Mouse (Mus musculus): ENCODE measurements around the gene Zfp629. TPM values are rescaled to one million over a fixed set of nuclear protein-coding genes. Genes with fewer than 3 reads are reported as not detected.
"Not testable (repeated sequence)": the region's sequence is repeated elsewhere in the genome, so short reads cannot be mapped to it uniquely, and the experiment has no call there.

The Zfp629 gene
- polyA plus RNA-seq, 1 experiment from 2014 or later = 24.6 TPM

DNA sequence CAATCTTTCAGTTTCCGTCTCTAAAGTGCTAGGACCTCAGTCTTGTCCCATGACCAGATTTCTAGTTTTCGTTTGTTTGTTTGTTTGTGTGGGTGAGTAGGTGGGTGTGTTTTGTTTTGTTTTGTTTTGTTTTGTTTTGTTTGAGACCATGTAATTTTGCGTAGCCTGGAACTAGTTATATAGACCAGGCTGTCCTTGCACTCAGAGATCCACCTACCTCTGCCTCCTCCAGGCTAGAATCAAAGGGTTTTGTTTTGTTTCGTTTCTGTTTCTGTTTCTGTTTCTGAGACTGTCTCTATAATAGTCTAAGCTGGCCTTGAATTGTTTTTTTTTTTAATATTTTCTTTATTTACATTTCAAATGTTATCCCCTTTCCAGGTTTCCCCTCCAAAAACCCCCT is 30.8 kb upstream of the Zfp629 start:
- H3K27me3 ChIP-seq = no peaks in the 10 kb centered on the region
- WGBS = 90% methylated on average over 4 of the region's 4 CpGs
- no peak overlapping the region for H3K4me2 ChIP-seq (replicated peaks)
- H3K4me1 ChIP-seq = no peaks in the 10 kb centered on the region
- no peak overlapping the region for H3K27ac ChIP-seq
- H3K4me3 ChIP-seq = no peak overlapping the region
- no peak for ATAC-seq (ENCODE audit: insufficient number of reproducible peaks, insufficient read depth, low FRiP score, low TSS enrichment)
- H3K9ac ChIP-seq = no peak overlapping the region
- H3K9me3 ChIP-seq = no peaks in the 10 kb centered on the region
- H3K36me3 ChIP-seq = no peaks in the 10 kb centered on the region

DNA sequence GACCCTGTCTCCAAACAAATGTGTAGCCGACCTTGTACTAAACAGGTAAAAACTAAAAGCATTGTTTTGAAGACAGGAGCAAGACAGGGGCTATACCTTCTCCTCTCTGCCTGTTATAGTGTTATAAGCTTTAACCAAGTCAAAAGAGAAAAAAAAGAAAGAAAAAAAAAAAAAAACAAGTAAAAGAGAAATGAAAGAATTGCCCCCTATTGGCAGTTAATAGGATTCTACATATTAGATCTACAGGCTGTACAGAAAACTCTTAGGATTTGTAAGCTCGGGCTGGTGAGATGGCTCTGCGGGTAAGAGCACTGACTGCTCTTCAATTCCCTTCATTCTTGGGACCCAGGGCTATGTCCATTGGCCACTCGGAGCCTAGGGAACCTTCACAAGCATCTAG is 26.7 kb upstream of the Zfp629 start:
- Histone ChIP-seq H3K9ac (no peak overlapping the region), H3K4me3 (no peak overlapping the region), H3K4me1 (peaks cover 4% of the 10 kb centered on the region), H3K9me3 (no peaks in the 10 kb centered on the region), H3K27ac (no peak overlapping the region), H3K36me3 (no peaks in the 10 kb centered on the region), H3K4me2 (replicated peaks) (no peak overlapping the region), H3K27me3 (no peaks in the 10 kb centered on the region)
- no peak for ATAC-seq (ENCODE audit: insufficient number of reproducible peaks, insufficient read depth, low FRiP score, low TSS enrichment)
- WGBS = 75% methylated on average over 4 of the region's 4 CpGs

DNA sequence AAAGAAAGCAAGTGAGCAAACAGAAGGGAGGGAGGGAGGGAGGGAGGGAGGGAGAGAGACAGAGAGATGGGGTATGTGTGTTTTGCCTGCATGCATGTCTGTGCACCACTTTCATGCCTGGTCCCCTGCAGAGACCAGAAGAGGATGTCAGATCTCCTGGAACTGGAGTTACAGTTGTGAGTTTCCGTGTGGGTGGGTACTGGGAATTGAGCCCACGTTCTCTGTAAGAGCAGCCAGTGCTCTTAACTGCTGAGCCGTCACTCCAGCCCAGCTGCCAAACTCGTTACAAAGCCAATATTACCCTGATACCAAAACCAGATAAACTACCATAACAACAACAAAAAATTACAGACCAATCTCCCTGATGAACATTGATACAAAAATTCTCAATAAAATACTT is 25.7 kb upstream of the Zfp629 start:
- Histone ChIP-seq H3K36me3 (no peaks in the 10 kb centered on the region), H3K4me1 (peaks cover 4% of the 10 kb centered on the region), H3K9me3 (no peaks in the 10 kb centered on the region), H3K4me3 (no peak overlapping the region), H3K9ac (no peak overlapping the region), H3K4me2 (replicated peaks) (no peak overlapping the region), H3K27ac (no peak overlapping the region), H3K27me3 (no peaks in the 10 kb centered on the region)
- ATAC-seq (ENCODE audit: insufficient number of reproducible peaks, insufficient read depth, low FRiP score, low TSS enrichment) = no peak
- WGBS = 48% methylated on average over 4 of the region's 4 CpGs

DNA sequence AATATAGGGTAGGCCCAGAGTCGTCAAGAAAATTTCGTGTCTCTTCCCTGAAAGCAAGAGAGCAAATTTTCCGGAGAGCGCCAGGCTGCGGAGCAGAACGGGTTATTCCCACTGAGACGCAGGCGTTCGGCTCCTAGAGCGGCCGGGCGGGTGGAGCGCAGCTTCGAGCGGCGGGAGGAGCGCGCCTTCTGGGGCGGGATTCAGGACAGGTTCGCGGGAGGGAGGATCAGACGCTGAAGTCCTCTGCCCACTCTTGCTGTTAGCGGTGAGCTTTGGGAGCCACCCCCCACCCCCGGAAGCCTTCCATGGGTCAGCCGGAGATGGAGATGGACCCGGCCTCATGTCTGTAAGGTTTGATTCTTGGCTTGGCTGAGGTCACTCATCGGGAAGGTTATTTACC is 21.4 kb upstream of the Zfp629 start:
- H3K27ac ChIP-seq = no peak overlapping the region
- peak overlapping the region; percentile 57 for H3K9ac ChIP-seq
- WGBS = 0% methylated on average over 27 of the region's 27 CpGs
- H3K9me3 ChIP-seq = no peaks in the 10 kb centered on the region
- H3K4me1 ChIP-seq = peaks cover 4% of the 10 kb centered on the region
- no peaks in the 10 kb centered on the region for H3K36me3 ChIP-seq
- H3K4me3 ChIP-seq = peak overlapping the region; percentile 48
- H3K27me3 ChIP-seq = no peaks in the 10 kb centered on the region
- peak overlapping the region; percentile 69 for H3K4me2 ChIP-seq (replicated peaks)
- ATAC-seq (ENCODE audit: insufficient number of reproducible peaks, insufficient read depth, low FRiP score, low TSS enrichment) = peak; percentile 77; the same call in 1 of the 2 replicates

DNA sequence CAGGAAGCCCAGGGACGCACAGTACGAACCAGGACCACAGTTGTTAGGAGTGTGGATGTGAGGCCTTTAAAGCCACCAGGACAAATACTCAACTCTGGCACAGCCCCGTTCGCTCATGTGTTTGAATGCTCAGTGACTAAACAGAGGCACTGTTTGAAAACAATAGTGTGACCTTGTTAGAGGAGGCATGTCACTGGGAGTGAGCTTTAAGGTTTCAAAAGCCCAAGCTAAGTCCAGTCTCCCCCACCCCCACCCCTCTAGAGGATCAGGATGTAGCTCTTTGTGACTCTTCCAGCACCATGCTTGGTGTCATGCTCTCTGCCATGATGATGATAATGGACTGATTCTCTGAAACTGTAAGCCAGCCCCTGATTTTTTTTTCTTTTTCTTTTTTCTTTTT is 15.8 kb upstream of the Zfp629 start:
- 79% methylated on average over 4 of the region's 4 CpGs for WGBS

DNA sequence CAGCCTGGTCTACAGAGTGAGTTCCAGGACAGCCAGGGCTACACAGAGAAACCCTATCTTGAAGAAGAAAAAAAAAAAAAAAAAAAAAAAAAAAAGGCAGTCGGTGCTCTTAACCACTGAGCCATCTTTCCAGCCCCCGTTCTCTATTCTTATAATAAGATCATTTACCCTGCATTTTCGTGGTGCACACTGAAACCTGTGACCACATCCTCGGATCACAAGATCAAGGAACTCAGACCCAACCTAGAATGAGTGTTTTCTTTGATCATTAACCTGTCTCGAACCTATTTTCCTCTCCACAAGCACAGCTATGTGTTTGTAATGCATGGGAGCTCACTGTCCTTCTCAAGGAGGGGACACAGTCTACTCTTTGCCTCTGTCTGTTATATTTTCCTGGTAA is 13.0 kb upstream of the Zfp629 start:
- Histone ChIP-seq H3K4me3 (no peak overlapping the region), H3K27me3 (no peaks in the 10 kb centered on the region), H3K9ac (no peak overlapping the region), H3K4me2 (replicated peaks) (no peak overlapping the region), H3K4me1 (no peaks in the 10 kb centered on the region), H3K36me3 (no peaks in the 10 kb centered on the region), H3K9me3 (no peaks in the 10 kb centered on the region), H3K27ac (no peak overlapping the region)
- no peak for ATAC-seq (ENCODE audit: insufficient number of reproducible peaks, insufficient read depth, low FRiP score, low TSS enrichment)
- 83% methylated on average over 4 of the region's 5 CpGs for WGBS

More for the DNA sequence above, 15.8 kb upstream of the Zfp629 start:
- no peak overlapping the region for H3K4me3 ChIP-seq
- H3K4me1 ChIP-seq = no peaks in the 10 kb centered on the region
- H3K36me3 ChIP-seq = no peaks in the 10 kb centered on the region
- no peaks in the 10 kb centered on the region for H3K9me3 ChIP-seq
- H3K27me3 ChIP-seq = no peaks in the 10 kb centered on the region
- ATAC-seq (ENCODE audit: insufficient number of reproducible peaks, insufficient read depth, low FRiP score, low TSS enrichment) = no peak
- H3K4me2 ChIP-seq (replicated peaks) = no peak overlapping the region
- H3K27ac ChIP-seq = no peak overlapping the region
- H3K9ac ChIP-seq = no peak overlapping the region

DNA sequence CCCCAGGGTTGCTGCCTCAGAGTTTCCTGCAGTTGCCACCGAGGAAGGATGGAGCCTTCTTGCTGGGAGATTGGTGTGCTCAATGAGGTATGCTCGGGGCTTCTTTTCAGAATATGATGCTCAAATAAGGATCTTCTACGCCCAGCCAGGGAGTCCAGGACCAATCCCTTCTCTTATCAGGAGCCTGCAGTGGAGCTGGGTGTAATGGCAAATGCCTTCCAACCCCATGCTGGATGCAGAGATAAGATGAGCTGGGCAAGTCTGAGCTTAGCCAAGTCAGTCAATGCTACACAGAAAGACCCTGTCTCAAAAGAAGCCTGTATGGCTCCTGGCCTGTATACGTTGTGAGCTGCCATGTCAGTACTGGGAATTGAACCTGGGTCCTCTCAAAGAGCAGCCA is 10.9 kb upstream of the Zfp629 start:
- Histone ChIP-seq H3K4me2 (replicated peaks) (no peak overlapping the region), H3K36me3 (no peaks in the 10 kb centered on the region), H3K27me3 (no peaks in the 10 kb centered on the region), H3K9me3 (no peaks in the 10 kb centered on the region), H3K4me3 (no peak overlapping the region), H3K4me1 (no peaks in the 10 kb centered on the region), H3K9ac (no peak overlapping the region), H3K27ac (no peak overlapping the region)
- 89% methylated on average over 4 of the region's 4 CpGs for WGBS
- ATAC-seq (ENCODE audit: insufficient number of reproducible peaks, insufficient read depth, low FRiP score, low TSS enrichment) = no peak

DNA sequence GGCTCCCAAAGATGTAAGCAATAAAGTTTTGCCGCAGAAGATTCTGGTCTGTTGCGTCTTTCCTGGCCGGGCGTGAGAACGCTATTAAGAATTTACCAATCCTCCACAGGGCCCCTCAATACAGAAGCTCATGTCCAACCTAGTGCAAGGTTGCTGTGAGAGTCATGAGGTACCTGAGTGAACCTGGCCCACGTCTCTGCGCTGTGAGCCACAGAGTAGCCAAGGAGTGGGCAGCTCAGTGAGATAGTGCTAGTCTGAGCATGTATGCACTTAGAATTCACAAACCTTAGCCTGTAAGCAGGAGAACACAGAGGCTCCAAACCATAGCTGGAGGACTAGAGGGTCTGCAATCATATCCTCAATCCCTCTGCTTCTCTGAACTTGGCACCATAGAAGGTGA is 10.4 kb upstream of the Zfp629 start:
- Histone ChIP-seq H3K9me3 (no peaks in the 10 kb centered on the region), H3K4me2 (replicated peaks) (no peak overlapping the region), H3K27me3 (no peaks in the 10 kb centered on the region), H3K27ac (no peak overlapping the region), H3K9ac (no peak overlapping the region), H3K4me3 (no peak overlapping the region), H3K36me3 (no peaks in the 10 kb centered on the region), H3K4me1 (no peaks in the 10 kb centered on the region)
- 96% methylated on average over 7 of the region's 7 CpGs for WGBS
- no peak for ATAC-seq (ENCODE audit: insufficient number of reproducible peaks, insufficient read depth, low FRiP score, low TSS enrichment)

DNA sequence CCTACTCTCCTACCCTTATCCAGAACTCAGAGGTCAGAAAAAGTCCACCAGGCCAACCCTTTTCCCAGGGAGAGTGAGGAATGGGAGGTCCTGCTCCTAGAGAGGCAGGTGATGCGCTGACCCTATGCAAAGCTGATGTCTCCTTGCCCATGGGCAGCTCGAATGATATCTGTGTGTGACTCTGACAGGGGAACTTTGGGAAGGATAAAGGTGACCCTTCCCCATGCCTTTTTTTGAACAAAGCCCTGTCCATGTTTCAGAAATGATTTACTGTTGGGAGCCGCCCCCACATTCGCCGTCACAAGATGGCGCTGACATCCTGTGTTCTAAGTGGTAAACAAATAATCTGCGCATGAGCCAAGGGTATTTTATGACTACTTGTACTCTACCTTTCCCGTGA is 2.8 kb upstream of the Zfp629 start:
- not testable (repeated sequence) for H3K4me2 ChIP-seq (replicated peaks); H3K27me3 ChIP-seq; H3K4me3 ChIP-seq; H3K36me3 ChIP-seq; H3K9ac ChIP-seq; H3K9me3 ChIP-seq; ATAC-seq (ENCODE audit: insufficient number of reproducible peaks, insufficient read depth, low FRiP score, low TSS enrichment); H3K27ac ChIP-seq
- peaks cover 12% of the 10 kb centered on the region for H3K4me1 ChIP-seq
- WGBS = 89% methylated on average over 7 of the region's 8 CpGs

DNA sequence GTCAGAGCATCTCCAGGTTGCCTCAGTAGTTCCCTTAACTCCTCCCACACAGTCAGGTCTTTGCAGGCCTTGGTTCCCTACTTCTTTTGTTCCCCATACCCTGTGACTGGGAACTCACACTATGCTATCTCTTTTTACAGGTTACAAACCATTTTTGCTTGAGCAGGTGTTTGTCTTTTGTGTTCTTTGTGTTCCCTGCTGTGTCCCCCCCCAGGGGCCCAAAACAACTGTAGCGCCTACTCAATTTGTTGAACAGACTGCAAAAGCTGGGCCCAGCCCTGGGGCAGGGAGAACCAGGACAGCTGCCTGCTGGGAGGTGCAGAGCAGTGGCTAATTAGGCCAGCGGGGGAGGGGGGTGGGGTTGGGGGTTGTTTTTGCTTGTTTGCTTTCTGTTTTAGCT is 2.4 kb upstream of the Zfp629 start:
- Histone ChIP-seq H3K9me3 (no peaks in the 10 kb centered on the region), H3K27ac (no peak overlapping the region), H3K4me1 (peaks cover 13% of the 10 kb centered on the region), H3K9ac (no peak overlapping the region), H3K4me3 (no peak overlapping the region), H3K27me3 (no peaks in the 10 kb centered on the region), H3K4me2 (replicated peaks) (no peak overlapping the region), H3K36me3 (0 out of 2 replicates have a peak, but pooled peaks cover 4% of the 10 kb centered on the region)
- 31% methylated on average over 2 of the region's 2 CpGs for WGBS
- ATAC-seq (ENCODE audit: insufficient number of reproducible peaks, insufficient read depth, low FRiP score, low TSS enrichment) = no peak

DNA sequence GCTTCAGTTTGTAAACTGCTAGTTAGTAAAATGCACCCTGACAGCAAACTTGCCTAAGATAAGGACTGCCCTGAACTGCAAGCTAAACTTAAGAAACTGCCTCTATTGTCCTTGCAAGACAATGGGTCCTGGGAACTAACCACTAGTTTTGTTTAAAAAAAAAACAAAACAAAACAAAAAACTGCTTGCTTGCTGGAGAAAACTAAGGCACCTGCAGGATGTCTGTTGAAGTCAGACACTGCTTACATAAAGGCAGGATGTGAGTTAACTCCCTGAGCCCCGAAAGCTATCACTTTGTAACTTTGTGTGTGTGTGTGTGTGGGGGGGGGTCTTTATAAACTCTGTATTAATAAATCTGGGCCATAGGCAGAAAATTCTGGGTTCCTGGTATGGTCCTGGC is 1.3 kb upstream of the Zfp629 start:
- H3K9ac ChIP-seq = no peak overlapping the region
- no peak overlapping the region for H3K27ac ChIP-seq
- no peak overlapping the region for H3K4me3 ChIP-seq
- H3K4me1 ChIP-seq = peaks cover 13% of the 10 kb centered on the region
- no peak overlapping the region for H3K4me2 ChIP-seq (replicated peaks)
- peaks cover 14% of the 10 kb centered on the region for H3K36me3 ChIP-seq
- H3K27me3 ChIP-seq = no peaks in the 10 kb centered on the region
- peaks cover under 1% of the 10 kb centered on the region; the same call in 1 of the 2 replicates for H3K9me3 ChIP-seq
- no peak for ATAC-seq (ENCODE audit: insufficient number of reproducible peaks, insufficient read depth, low FRiP score, low TSS enrichment)
- 82% methylated on average over 1 of the region's 1 CpGs for WGBS

DNA sequence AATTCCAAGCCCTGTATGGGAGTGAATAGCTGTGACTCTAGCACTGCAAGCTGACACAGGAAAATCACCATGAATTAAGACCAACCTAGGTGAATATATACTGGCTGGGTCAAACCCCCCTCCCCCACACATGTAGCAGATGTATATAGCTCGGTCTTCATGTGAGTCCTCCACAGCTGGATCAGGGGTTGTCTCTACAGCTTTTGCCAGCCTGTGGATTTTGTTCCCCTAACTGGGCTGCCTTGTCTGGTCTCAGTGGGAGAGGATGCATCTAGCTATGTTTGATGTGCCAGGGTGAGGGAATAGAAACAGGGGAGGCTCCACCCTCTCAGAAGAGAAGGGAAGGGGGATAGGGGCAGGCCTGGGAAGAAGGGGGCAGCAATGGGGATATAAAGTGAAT is 739 bp upstream of the Zfp629 start:
- Histone ChIP-seq H3K27me3 (no peaks in the 10 kb centered on the region), H3K9me3 (peaks cover 5% of the 10 kb centered on the region; the same call in 1 of the 2 replicates), H3K27ac (no peak overlapping the region), H3K4me2 (replicated peaks) (peak overlapping the region; percentile 86; the same call in 1 of the 2 replicates), H3K36me3 (peaks cover 20% of the 10 kb centered on the region), H3K4me3 (no peak overlapping the region), H3K4me1 (peaks cover 13% of the 10 kb centered on the region), H3K9ac (no peak overlapping the region)
- 80% methylated on average over 1 of the region's 1 CpGs for WGBS
- no peak for ATAC-seq (ENCODE audit: insufficient number of reproducible peaks, insufficient read depth, low FRiP score, low TSS enrichment)

DNA sequence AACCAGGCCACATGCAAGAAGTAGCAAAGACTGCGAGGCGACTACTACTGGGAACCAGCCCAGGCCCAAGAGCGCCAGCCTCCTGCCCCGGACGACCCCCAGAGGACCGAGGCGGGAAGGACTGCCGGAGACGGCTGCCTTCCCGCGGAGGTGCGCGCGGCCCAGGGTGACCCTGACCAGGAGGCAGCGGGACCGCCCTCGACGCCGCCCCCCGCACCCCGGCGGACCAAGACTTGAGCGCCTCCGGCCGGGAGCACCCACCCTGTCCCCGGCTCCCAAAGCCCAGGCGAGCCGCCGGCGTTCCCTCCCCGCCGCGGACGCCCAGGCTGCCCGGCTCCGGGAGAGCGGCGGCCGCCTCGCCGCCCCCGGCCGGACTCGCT is 1.1 kb downstream of the Zfp629 start:
- peaks cover 13% of the 10 kb centered on the region for H3K4me1 ChIP-seq
- H3K27me3 ChIP-seq = no peaks in the 10 kb centered on the region
- peak overlapping the region; percentile 98 for H3K4me3 ChIP-seq
- 1% methylated on average over 42 of the region's 44 CpGs for WGBS
- H3K27ac ChIP-seq = peak overlapping the region; percentile 82
- peak overlapping the region; percentile 86 for H3K4me2 ChIP-seq (replicated peaks)
- H3K9ac ChIP-seq = peak overlapping the region; percentile 96
- peaks cover 38% of the 10 kb centered on the region for H3K36me3 ChIP-seq
- ATAC-seq (ENCODE audit: insufficient number of reproducible peaks, insufficient read depth, low FRiP score, low TSS enrichment) = peak; percentile 19; the same call in 1 of the 2 replicates
- peaks cover 5% of the 10 kb centered on the region; the same call in 1 of the 2 replicates for H3K9me3 ChIP-seq
